Comparison of ENCODE assay signal across 7 mouse cellular contexts in the genomic region with DNA sequence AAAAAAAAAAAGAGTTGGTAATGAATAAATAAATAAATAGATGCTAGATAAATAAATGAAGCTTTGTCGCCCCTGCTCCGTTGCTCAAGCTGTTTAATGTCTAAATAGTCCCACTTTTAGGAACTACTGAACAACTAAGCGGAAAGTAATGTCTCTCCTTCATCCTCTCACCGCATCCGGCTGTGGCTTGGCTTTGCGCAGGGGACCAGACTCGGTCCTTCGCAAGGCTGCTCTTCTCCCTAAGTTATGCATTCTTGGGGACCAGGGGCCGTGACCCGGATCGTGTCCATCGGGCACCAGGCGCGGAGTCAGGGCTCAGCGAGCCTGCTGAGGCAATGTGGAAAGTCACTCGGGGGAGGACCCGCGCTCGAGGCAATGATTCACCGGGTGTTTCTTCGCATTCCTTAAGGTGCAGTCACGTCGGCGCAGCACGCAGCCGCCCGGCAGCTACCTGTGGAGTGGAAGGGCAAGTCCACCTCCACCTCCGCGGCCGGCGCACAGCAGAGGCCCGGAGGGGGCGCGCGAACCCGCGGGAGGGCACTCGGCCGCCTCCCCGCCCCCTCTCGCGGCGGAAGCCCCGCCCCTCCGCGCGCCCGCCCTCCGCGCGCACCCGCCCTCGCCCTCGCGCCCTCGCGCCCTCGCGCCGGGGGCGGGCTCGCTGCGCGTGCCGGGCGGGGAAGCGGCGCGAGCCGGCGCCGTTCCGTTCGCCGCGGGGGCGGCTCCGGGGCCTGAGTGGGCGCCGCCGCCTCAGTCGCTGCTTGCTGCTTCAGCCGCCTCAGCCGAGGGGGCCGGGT. TPM values are rescaled to one million over a fixed set of nuclear protein-coding genes. Genes with fewer than 3 reads are reported as not detected.
DNase-seq lines count a peak whose midpoint lies in the region; ATAC-seq and TF ChIP-seq lines count a peak whose summit lies in the region.

TSS of gene Dtnb (plus strand) at position 595 of the 794 bp plus-strand sequence.

- peak within 1 kb of the TSS; percentile 70 for H3K27ac ChIP-seq in embryonic facial prominence, embryonic 11.5 days (replicated peaks; ENCODE audit: low read depth, low read length)
- peak within 1 kb of the TSS; percentile 92 for H3K27ac ChIP-seq in limb, embryonic 13.5 days
- H3K27ac ChIP-seq in midbrain, embryonic 15.5 days, result peak within 1 kb of the TSS; percentile 94
- H3K27ac ChIP-seq in spleen, adult 2 months (ENCODE audit: insufficient read depth, low read length), result peak within 1 kb of the TSS; percentile 85

- H3K4me1 ChIP-seq in embryonic facial prominence, embryonic 11.5 days (ENCODE audit: control insufficient read depth, insufficient read depth, low read length), result no peaks in the 10 kb centered on the region
- peaks cover 11% of the 10 kb centered on the region for H3K4me1 ChIP-seq in limb, embryonic 13.5 days
- H3K4me1 ChIP-seq in midbrain, embryonic 15.5 days, result peaks cover 12% of the 10 kb centered on the region
- peaks cover 5% of the 10 kb centered on the region; the same call in 1 of the 2 replicates for H3K4me1 ChIP-seq in spleen, adult 2 months (ENCODE audit: control insufficient read depth, insufficient read depth, insufficient read length)

- H3K4me3 ChIP-seq in embryonic facial prominence, embryonic 11.5 days (ENCODE audit: low read depth, low read length), result peak within 1 kb of the TSS; percentile 90
- H3K4me3 ChIP-seq in limb, embryonic 13.5 days, result peak within 1 kb of the TSS; percentile 84
- peak within 1 kb of the TSS; percentile 94 for H3K4me3 ChIP-seq in midbrain, embryonic 15.5 days
- H3K4me3 ChIP-seq in spleen, adult 2 months (ENCODE audit: extremely low read depth, insufficient read depth, insufficient read length), result peak within 1 kb of the TSS; percentile 76

- H3K27me3 ChIP-seq in embryonic facial prominence, embryonic 11.5 days (ENCODE audit: control insufficient read depth, insufficient read depth, low read length), result no peaks in the 10 kb centered on the region
- no peaks in the 10 kb centered on the region for H3K27me3 ChIP-seq in limb, embryonic 13.5 days
- no peaks in the 10 kb centered on the region for H3K27me3 ChIP-seq in midbrain, embryonic 15.5 days (replicated peaks)
- no peaks in the 10 kb centered on the region for H3K27me3 ChIP-seq in spleen, adult 2 months (ENCODE audit: control insufficient read depth, insufficient read depth, low read length)

- TF ChIP-seq CTCF in spleen, adult 2 months (IDR thresholded peaks at IDR 0.05; ENCODE audit: extremely low read depth, insufficient read depth, insufficient read length, insufficient replicate concordance), result no peak

- DNase-seq in adrenal gland, postnatal 25 days, result peak; percentile 80
- DNase-seq in embryonic facial prominence, embryonic 11.5 days (ENCODE audit: low spot score), result peak; percentile 75
- peak; percentile 98 for DNase-seq in heart, adult 11 months
- peak; percentile 84 for DNase-seq in kidney, adult 18-20 months
- peak; percentile 36 to 65 for DNase-seq in spleen, adult 2 months (ENCODE audit: low read depth in 1 of 2, low spot score in 2 of 2)

- peak; percentile 83 for ATAC-seq in embryonic facial prominence, embryonic 11.5 days (replicated peaks; ENCODE audit: insufficient number of reproducible peaks, low FRiP score, low TSS enrichment, low read depth)
- peak; percentile 84 for ATAC-seq in limb, embryonic 13.5 days (ENCODE audit: low FRiP score, low read depth)
- ATAC-seq in midbrain, embryonic 15.5 days (replicated peaks), result peak; percentile 87

- 0 out of 2 replicates have a peak, but pooled peaks have one; percentile 8 for TF ChIP-seq POLR2A in spleen, adult 2 months (IDR thresholded peaks at IDR 0.05; ENCODE audit: low read depth, low read length)

- peak within 1 kb of the TSS; percentile 79 for H3K4me2 ChIP-seq in embryonic facial prominence, embryonic 11.5 days (ENCODE audit: low read depth, low read length)
- peak within 1 kb of the TSS; percentile 77 for H3K4me2 ChIP-seq in limb, embryonic 13.5 days (replicated peaks)
- H3K4me2 ChIP-seq in midbrain, embryonic 15.5 days, result peak within 1 kb of the TSS; percentile 77

- no peaks in the 10 kb centered on the region for H3K36me3 ChIP-seq in embryonic facial prominence, embryonic 11.5 days (replicated peaks; ENCODE audit: control insufficient read depth, insufficient read depth, low read depth, low read length)
- H3K36me3 ChIP-seq in limb, embryonic 13.5 days, result no peaks in the 10 kb centered on the region
- H3K36me3 ChIP-seq in midbrain, embryonic 15.5 days (replicated peaks), result no peaks in the 10 kb centered on the region
- H3K36me3 ChIP-seq in spleen, adult 2 months (ENCODE audit: control insufficient read depth, insufficient read depth, low read length), result 0 out of 2 replicates have a peak, but pooled peaks cover 1% of the 10 kb centered on the region

- peak within 1 kb of the TSS; percentile 91 for H3K9ac ChIP-seq in embryonic facial prominence, embryonic 11.5 days (replicated peaks; ENCODE audit: low read length)
- peak within 1 kb of the TSS; percentile 92 for H3K9ac ChIP-seq in limb, embryonic 13.5 days
- H3K9ac ChIP-seq in midbrain, embryonic 15.5 days, result peak within 1 kb of the TSS; percentile 97

- WGBS in embryonic facial prominence, embryonic 11.5 days, result 3% methylated on average over 44 of the region's 85 CpGs
- whole genome bisulfite sequencing in limb, embryonic 13.5 days, result 2% methylated on average over 52 of the region's 85 CpGs
- 2% methylated on average over 49 of the region's 85 CpGs for WGBS in midbrain, embryonic 15.5 days
- under 1% methylated on average over 65 of the region's 85 CpGs for WGBS in spleen, adult 2 months

- H3K9me3 ChIP-seq in embryonic facial prominence, embryonic 11.5 days (replicated peaks; ENCODE audit: control insufficient read depth, low read length), result no peaks in the 10 kb centered on the region
- no peaks in the 10 kb centered on the region for H3K9me3 ChIP-seq in limb, embryonic 13.5 days
- H3K9me3 ChIP-seq in midbrain, embryonic 15.5 days, result no peaks in the 10 kb centered on the region

RNA-seq across cellular contexts. Expression of gene Dtnb, which starts in this region (rescaled TPM):
- total RNA-seq in adrenal gland, postnatal 25 days (2021), result 41.0 and 44.0 TPM in 2 replicates
- polyA plus RNA-seq in embryonic facial prominence, embryonic 11.5 days (2014; fragmentation: Nextera tagmentation; extraction: Ambion mirVana), result 40.4 and 43.6 TPM in 2 replicates
- polyA plus RNA-seq in limb, embryonic 13.5 days (2015; fragmentation: Nextera tagmentation; extraction: Ambion mirVana), result 36.9 and 43.2 TPM in 2 replicates
- 48.7 and 54.1 TPM in 2 replicates for polyA plus RNA-seq in midbrain, embryonic 15.5 days (2015; fragmentation: Nextera tagmentation; extraction: Ambion mirVana)
- 31.0 and 31.8 TPM in 2 replicates for polyA plus RNA-seq in spleen, adult 2 months (2012; rRNA removed)

Comparison
In these comparisons a context has a peak if more than half of its experiments do, and no peak if none do; other contexts are left out.
1. Peak in every context shown above with its lines: DNase-seq, ATAC-seq, H3K4me3 ChIP-seq and H3K27ac ChIP-seq.